Mouse (Mus musculus) liver, adult 2 months (tissue): ENCODE measurements around the gene Itpr2.

Experiments
- CTCF ChIP-seq: fragments of 200-500 bp; IDR thresholded peaks from 2 replicates; pipeline ENCODE4 v1.5.1; 2011; ENCODE audit warnings: low read depth, low read length, control low read depth
- POLR2A ChIP-seq: fragments of 200-500 bp; IDR thresholded peaks from 2 replicates; pipeline ENCODE4 v1.6.1; 2011; ENCODE audit warnings: low read length, control low read depth; ENCODE audit not compliant: insufficient read depth; ENCODE audit errors: extremely low read depth

GRCm38 (mm10) chr6:146405380-146405779, 96.6 kb downstream of the Itpr2 start:
- TF ChIP-seq POLR2A, result no peak
- peak; percentile 86 for TF ChIP-seq CTCF
